Mouse (Mus musculus) embryonic facial prominence, embryonic 11.5 days (tissue): ENCODE data around the gene Slc4a1ap. TPM values are rescaled to one million over a fixed set of nuclear protein-coding genes. Genes with fewer than 3 reads are reported as not detected.

Experiments
- ATAC-seq: fragments of 200-750 bp; cut with Nextera tagmentation; replicated peaks from 2 replicates; pipeline ENCODE4 v1.8.0; 2017; ENCODE audit warnings: low read depth; ENCODE audit not compliant: insufficient number of reproducible peaks, low FRiP score, low TSS enrichment
- DNase-seq: peaks from one replicate; pipeline ENCODE4 v3.0.0-alpha.2; 2015; ENCODE audit warnings: low spot score
- H3K27ac ChIP-seq: fragments of 300-500 bp; sonication (generic); replicated peaks from 2 replicates; pipeline ENCODE4 v1.5.1; 2014; ENCODE audit warnings: mild to moderate bottlenecking, low read depth, low read length, control low read depth
- H3K27me3 ChIP-seq: fragments of 300-500 bp; sonication (generic); 2 replicates; pipeline ENCODE4 v1.6.1; 2014; ENCODE audit warnings: mild to moderate bottlenecking, low read length, moderate library complexity, mixed read lengths; ENCODE audit not compliant: control insufficient read depth, insufficient read depth
- H3K36me3 ChIP-seq: fragments of 300-500 bp; sonication (generic); replicated peaks from 2 replicates; pipeline ENCODE4 v1.6.1; 2014; ENCODE audit warnings: low read depth, mild to moderate bottlenecking, low read length, moderate library complexity, mixed read lengths; ENCODE audit not compliant: control insufficient read depth, insufficient read depth
- H3K4me1 ChIP-seq: fragments of 300-500 bp; sonication (generic); 2 replicates; pipeline ENCODE4 v1.6.1; 2014; ENCODE audit warnings: low read length, mixed read lengths; ENCODE audit not compliant: control insufficient read depth, insufficient read depth
- H3K4me2 ChIP-seq: fragments of 300-500 bp; sonication (generic); 2 replicates; pipeline ENCODE4 v1.6.1; 2014; ENCODE audit warnings: low read depth, mild to moderate bottlenecking, control low read depth, low read length, moderate library complexity
- H3K4me3 ChIP-seq: fragments of 300-500 bp; sonication (generic); 2 replicates; pipeline ENCODE4 v1.5.1; 2014; ENCODE audit warnings: low read depth, low read length, control low read depth
- H3K9ac ChIP-seq: fragments of 300-500 bp; sonication (generic); replicated peaks from 2 replicates; pipeline ENCODE4 v1.6.1; 2014; ENCODE audit warnings: mild to moderate bottlenecking, control low read depth, low read length
- H3K9me3 ChIP-seq: fragments of 300-500 bp; sonication (generic); replicated peaks from 2 replicates; pipeline ENCODE4 v1.6.1; 2016; ENCODE audit warnings: mild to moderate bottlenecking, low read length, inconsistent platforms, mixed read lengths; ENCODE audit not compliant: control insufficient read depth
- WGBS: fragments of 180-500 bp; shearing (Covaris S2); extraction: QIAGEN DNeasy Blood & Tissue Kit; methylation state at CpG from one replicate; pipeline ENCODE4 v1.1.7; 2014; 5-methylcytosine and 5-hydroxymethylcytosine counted together
- polyA plus RNA-seq: library from polyadenylated mRNA; unstranded; fragments of >200 nt; fragmentation: Nextera tagmentation; extraction: Ambion mirVana; gene quantifications from 2 replicates; pipeline ENCODE4 v1.2.1, GENCODE M21; 2014

The Slc4a1ap gene
- polyA plus RNA-seq, 1 experiment from 2014 or later, result 26.2 TPM

GRCm38 (mm10) chr5:31599161-31599560, 72.4 kb downstream of the Slc4a1ap start:
- Histone ChIP-seq H3K4me1 (no peaks in the 10 kb centered on the region), H3K36me3 (no peaks in the 10 kb centered on the region), H3K9ac (no peak overlapping the region), H3K4me2 (no peak overlapping the region), H3K27me3 (no peaks in the 10 kb centered on the region), H3K4me3 (no peak overlapping the region), H3K27ac (no peak overlapping the region), H3K9me3 (no peaks in the 10 kb centered on the region)
- WGBS, result 84% methylated on average over 2 of the region's 2 CpGs
- DNase-seq (no peak), ATAC-seq (no peak)

GRCm38 (mm10) chr5:31601162-31601722, 74.4 kb downstream of the Slc4a1ap start:
- Histone ChIP-seq H3K9ac (no peak overlapping the region), H3K4me1 (no peaks in the 10 kb centered on the region), H3K27ac (no peak overlapping the region), H3K27me3 (no peaks in the 10 kb centered on the region), H3K36me3 (no peaks in the 10 kb centered on the region), H3K4me2 (no peak overlapping the region), H3K4me3 (no peak overlapping the region), H3K9me3 (no peaks in the 10 kb centered on the region)
- ATAC-seq (no peak), DNase-seq (no peak)
- WGBS, result 77% methylated on average over 7 of the region's 7 CpGs

- H3K4me2 ChIP-seq, result no peak overlapping the region
- DNase-seq, result no peak
- no peaks in the 10 kb centered on the region for H3K4me1 ChIP-seq
- H3K27me3 ChIP-seq, result no peaks in the 10 kb centered on the region
- WGBS, result 94% methylated on average over 1 of the region's 1 CpGs
- H3K9ac ChIP-seq, result no peak overlapping the region
- no peak for ATAC-seq
- no peaks in the 10 kb centered on the region for H3K9me3 ChIP-seq
- no peak overlapping the region for H3K4me3 ChIP-seq
- no peaks in the 10 kb centered on the region for H3K36me3 ChIP-seq
- no peak overlapping the region for H3K27ac ChIP-seq
Measured at GRCm38 (mm10) chr5:31602377-31602776, 75.6 kb downstream of the Slc4a1ap start.

- ATAC-seq, result no peak
- Histone ChIP-seq H3K9ac (no peak overlapping the region), H3K36me3 (no peaks in the 10 kb centered on the region), H3K27me3 (no peaks in the 10 kb centered on the region), H3K4me1 (no peaks in the 10 kb centered on the region), H3K9me3 (no peaks in the 10 kb centered on the region), H3K4me2 (no peak overlapping the region), H3K27ac (no peak overlapping the region), H3K4me3 (no peak overlapping the region)
- WGBS, result 87% methylated on average over 6 of the region's 6 CpGs
- no peak for DNase-seq
Measured at GRCm38 (mm10) chr5:31603766-31604165, 77.0 kb downstream of the Slc4a1ap start.

- H3K27me3 ChIP-seq, result no peaks in the 10 kb centered on the region
- no peaks in the 10 kb centered on the region for H3K9me3 ChIP-seq
- no peak for ATAC-seq
- no peak overlapping the region for H3K27ac ChIP-seq
- WGBS, result 56% methylated on average over 3 of the region's 3 CpGs
- H3K4me3 ChIP-seq, result no peak overlapping the region
- no peaks in the 10 kb centered on the region for H3K36me3 ChIP-seq
- no peak overlapping the region for H3K9ac ChIP-seq
- no peak for DNase-seq
- H3K4me2 ChIP-seq, result no peak overlapping the region
- H3K4me1 ChIP-seq, result no peaks in the 10 kb centered on the region
Measured at GRCm38 (mm10) chr5:31606151-31606550, 79.4 kb downstream of the Slc4a1ap start.

Other genes with a start within 250 kb of the Slc4a1ap start
- 31.2 and 38.6 TPM in 2 replicates for gene Ift172, start 235.9 kb upstream of the Slc4a1ap start, polyA plus RNA-seq
- 58.2 and 67.5 TPM in 2 replicates for gene Fndc4, start 230.9 kb upstream of the Slc4a1ap start, polyA plus RNA-seq
- gene Gckr, start 229.6 kb upstream of the Slc4a1ap start, polyA plus RNA-seq, result 0.48 and 0.49 TPM in 2 replicates
- gene Zfp512, start 74.6 kb upstream of the Slc4a1ap start, polyA plus RNA-seq, result 60.0 and 63.7 TPM in 2 replicates
- gene 4930548H24Rik, start 41.3 kb upstream of the Slc4a1ap start, polyA plus RNA-seq, result not detected in 2 replicates
- gene Gpn1, start 32.3 kb upstream of the Slc4a1ap start, polyA plus RNA-seq, result 77.7 and 85.2 TPM in 2 replicates
- gene Supt7l, start 812 bp downstream of the Slc4a1ap start, polyA plus RNA-seq, result 17.8 and 18.8 TPM in 2 replicates
- 245 and 246 TPM in 2 replicates for gene Mrpl33, start 69.9 kb downstream of the Slc4a1ap start, polyA plus RNA-seq
- gene Rbks, start 170.6 kb downstream of the Slc4a1ap start, polyA plus RNA-seq, result 3.0 and 3.2 TPM in 2 replicates
- gene Babam2, start 170.7 kb downstream of the Slc4a1ap start, polyA plus RNA-seq, result 32.4 and 38.8 TPM in 2 replicates